Mouse (Mus musculus): Measurements from ENCODE around the gene Slfn9. TPM values are rescaled to one million over a fixed set of nuclear protein-coding genes. Genes with fewer than 3 reads are reported as not detected.
"Not testable (repeated sequence)": the region's sequence is repeated elsewhere in the genome, so short reads cannot be mapped to it uniquely, and the experiment has no call there.

The Slfn9 gene
- total RNA-seq, 1 experiment, result 10.9 TPM

DNA sequence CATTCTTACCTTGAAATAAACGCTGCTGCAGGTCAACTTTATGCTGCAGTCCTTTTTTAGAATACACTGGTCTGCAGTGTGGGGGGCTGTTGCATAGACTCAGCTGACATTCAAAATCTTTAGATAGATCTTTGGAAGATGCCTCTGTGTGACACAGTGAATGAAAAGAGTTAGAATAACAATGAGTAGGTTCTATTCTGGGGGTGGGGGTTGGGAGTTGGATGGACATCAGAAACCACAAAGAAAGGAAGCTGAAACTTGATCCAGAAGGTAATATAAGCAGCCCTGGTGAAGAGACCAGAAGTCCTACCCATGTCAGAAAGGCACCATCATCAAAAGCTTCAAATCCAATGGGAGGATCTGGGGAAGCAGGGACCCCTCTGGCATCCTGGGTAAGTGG, 21.7 kb upstream of the Slfn9 start:
- in situ Hi-C loops (cut with MboI; ENCODE audit: low sequenced_read_pairs in 2 of 2, unreplicated experiment in 2 of 2), result no loop called here
- TF ChIP-seq CHD2 (IDR thresholded peaks at IDR 0.05; ENCODE audit: low read depth, low read length) (no peak), ZC3H11A (IDR thresholded peaks at IDR 0.05; ENCODE audit: borderline replicate concordance, low read depth, low read length) (no peak), HCFC1 (IDR thresholded peaks at IDR 0.05; ENCODE audit: borderline replicate concordance, insufficient read depth, low read length) (no peak), MAFK (IDR thresholded peaks at IDR 0.05; ENCODE audit: insufficient read depth, low read depth, low read length) (no peak), ZNF384 (IDR thresholded peaks at IDR 0.05; ENCODE audit: low read depth, low read length) (no peak)
- Histone ChIP-seq H3K9ac (ENCODE audit: insufficient read depth, low read depth, low read length, poor library complexity, severe bottlenecking) (no peak overlapping the region), H3K27ac (ENCODE audit: insufficient read depth, low read depth, low read length, poor library complexity, severe bottlenecking) (no peak overlapping the region), H3K36me3 (ENCODE audit: control insufficient read depth, insufficient read depth, low read length, poor library complexity, severe bottlenecking) (no peaks in the 10 kb centered on the region), H3K9me3 (ENCODE audit: control insufficient read depth, insufficient read depth, low read depth, low read length) (no peaks in the 10 kb centered on the region), H3K4me1 (ENCODE audit: control insufficient read depth in 2 of 2, insufficient read depth in 2 of 2, low read length in 2 of 2, poor library complexity in 1 of 2) (peaks cover 0 to 3% of the 10 kb centered on the region in 2 experiments; a peak in 1 of 4 replicates), H3K4me3 (ENCODE audit: insufficient read depth in 1 of 2, low read depth in 1 of 2, low read length in 2 of 2, poor library complexity in 1 of 2, severe bottlenecking in 1 of 2) (no peak overlapping the region)
- DNase-seq (ENCODE audit: low read depth, low spot score), result no peak

DNA sequence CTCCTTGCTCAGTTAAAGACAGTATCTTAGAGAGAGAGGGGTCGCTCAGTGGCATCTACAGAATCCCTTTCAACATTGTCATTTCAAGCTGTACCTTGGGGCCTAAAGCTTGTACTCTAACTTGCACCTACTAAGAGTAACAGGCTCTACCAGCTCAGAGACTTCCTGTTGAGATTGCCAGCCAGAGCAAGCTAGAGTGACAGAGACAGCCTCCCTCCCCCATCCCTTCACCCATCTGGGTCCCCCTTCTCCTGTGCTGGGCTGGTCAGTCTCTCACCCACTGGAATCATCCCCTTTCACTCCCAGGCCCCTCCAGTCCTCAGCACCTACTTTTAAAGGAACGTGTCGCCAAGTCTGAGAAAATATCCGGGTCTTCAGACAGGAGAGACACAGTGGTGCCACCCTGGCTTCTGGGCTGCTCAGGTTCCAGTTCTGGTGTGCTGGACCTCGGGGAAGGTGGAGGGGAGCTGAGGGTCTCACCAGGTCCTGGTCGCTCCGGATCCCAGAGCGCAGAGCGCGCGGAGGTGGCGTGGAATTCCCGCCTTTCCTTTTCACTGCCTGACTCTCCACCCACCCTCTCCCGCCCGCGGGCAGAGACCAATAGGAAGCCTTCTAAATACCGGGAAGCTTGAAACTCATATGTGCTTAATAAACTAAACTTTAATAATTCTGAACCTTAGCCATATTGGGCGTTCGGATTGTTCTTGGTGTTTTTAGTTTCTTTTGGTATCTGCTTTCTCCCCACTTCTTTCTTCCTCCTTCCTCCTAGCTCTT, 831 bp downstream of the Slfn9 start:
- in situ Hi-C loops (cut with MboI; ENCODE audit: low sequenced_read_pairs in 2 of 2, unreplicated experiment in 2 of 2); H3K9me3 ChIP-seq (ENCODE audit: control insufficient read depth, insufficient read depth, low read depth, low read length); H3K27ac ChIP-seq (ENCODE audit: insufficient read depth, low read depth, low read length, poor library complexity, severe bottlenecking); DNase-seq (ENCODE audit: low read depth, low spot score); H3K36me3 ChIP-seq (ENCODE audit: control insufficient read depth, insufficient read depth, low read length, poor library complexity, severe bottlenecking): not testable (repeated sequence)
- Histone ChIP-seq H3K4me3 (ENCODE audit: insufficient read depth in 1 of 2, low read depth in 1 of 2, low read length in 2 of 2, poor library complexity in 1 of 2, severe bottlenecking in 1 of 2) (0 out of 4 replicates have a peak overlapping the region, but pooled peaks of 1 of the 2 experiments have one; percentile 26), H3K9ac (ENCODE audit: insufficient read depth, low read depth, low read length, poor library complexity, severe bottlenecking) (peak overlapping the region; percentile 33; the same call in 1 of the 2 replicates), H3K4me1 (ENCODE audit: control insufficient read depth in 2 of 2, insufficient read depth in 2 of 2, low read length in 2 of 2, poor library complexity in 1 of 2) (peaks cover 4 to 14% of the 10 kb centered on the region in 2 experiments; a peak in 2 of 4 replicates)

DNA sequence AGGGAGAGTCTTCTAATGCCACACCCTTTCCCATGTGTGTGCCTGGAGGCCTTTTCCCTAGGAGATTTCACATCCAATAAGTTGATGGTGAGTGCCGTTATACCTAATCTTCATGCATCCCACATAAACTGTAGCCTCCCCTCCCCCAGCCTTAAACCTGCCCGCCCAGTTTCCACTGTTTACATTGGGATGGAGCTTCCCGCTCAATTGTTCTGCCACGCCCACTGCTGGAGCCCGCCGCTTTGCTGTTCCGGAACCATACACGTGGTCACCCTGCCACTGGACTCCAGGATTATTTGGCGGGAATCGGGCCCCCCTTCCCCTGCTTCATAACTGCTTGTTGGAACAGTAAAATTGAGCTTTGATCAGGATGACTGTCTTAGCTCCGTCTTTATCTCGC, 2.3 kb downstream of the Slfn9 start:
- H3K4me3 ChIP-seq (ENCODE audit: insufficient read depth in 1 of 2, low read depth in 1 of 2, low read length in 2 of 2, poor library complexity in 1 of 2, severe bottlenecking in 1 of 2), result peak overlapping the region in 1 of 2 experiments; percentile 23; a peak in 1 of 4 replicates
- in situ Hi-C loops (cut with MboI; ENCODE audit: low sequenced_read_pairs in 2 of 2, unreplicated experiment in 2 of 2), result no loop called here
- TF ChIP-seq CHD2 (IDR thresholded peaks at IDR 0.05; ENCODE audit: low read depth, low read length), result no peak
- no peak for TF ChIP-seq ZNF384 (IDR thresholded peaks at IDR 0.05; ENCODE audit: low read depth, low read length)
- no peak for TF ChIP-seq HCFC1 (IDR thresholded peaks at IDR 0.05; ENCODE audit: borderline replicate concordance, insufficient read depth, low read length)
- no peak for TF ChIP-seq MAFK (IDR thresholded peaks at IDR 0.05; ENCODE audit: insufficient read depth, low read depth, low read length)
- H3K9ac ChIP-seq (ENCODE audit: insufficient read depth, low read depth, low read length, poor library complexity, severe bottlenecking), result peak overlapping the region; percentile 48; the same call in 1 of the 2 replicates
- no peaks in the 10 kb centered on the region for H3K9me3 ChIP-seq (ENCODE audit: control insufficient read depth, insufficient read depth, low read depth, low read length)
- H3K36me3 ChIP-seq (ENCODE audit: control insufficient read depth, insufficient read depth, low read length, poor library complexity, severe bottlenecking), result no peaks in the 10 kb centered on the region; the same call in 1 of the 2 replicates
- peaks cover 4 to 14% of the 10 kb centered on the region in 2 experiments; a peak in 2 of 4 replicates for H3K4me1 ChIP-seq (ENCODE audit: control insufficient read depth in 2 of 2, insufficient read depth in 2 of 2, low read length in 2 of 2, poor library complexity in 1 of 2)
- no peak for DNase-seq (ENCODE audit: low read depth, low spot score)
- no peak overlapping the region for H3K27ac ChIP-seq (ENCODE audit: insufficient read depth, low read depth, low read length, poor library complexity, severe bottlenecking)

DNA sequence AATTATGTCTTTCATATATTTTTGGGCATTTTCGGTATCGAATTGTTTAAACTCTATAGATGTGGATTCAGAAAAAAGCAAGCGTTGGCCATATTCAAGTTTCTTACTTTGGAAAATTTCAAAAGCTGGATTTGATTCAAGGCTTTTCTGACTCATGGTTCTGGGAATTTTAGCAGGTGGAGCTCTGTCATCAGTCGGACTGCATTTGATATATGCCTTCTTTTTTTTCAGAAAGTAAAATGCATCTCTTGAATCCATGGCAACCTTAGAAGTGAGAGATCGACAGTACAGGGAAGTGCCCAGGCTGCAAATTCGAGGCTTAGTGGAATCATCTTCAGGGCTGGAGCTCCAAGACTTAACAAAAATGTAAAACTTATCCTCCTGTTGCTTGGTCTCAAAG, 4.0 kb downstream of the Slfn9 start:
- in situ Hi-C loops (cut with MboI; ENCODE audit: low sequenced_read_pairs in 2 of 2, unreplicated experiment in 2 of 2), result no loop called here
- no peaks in the 10 kb centered on the region; the same call in 1 of the 2 replicates for H3K36me3 ChIP-seq (ENCODE audit: control insufficient read depth, insufficient read depth, low read length, poor library complexity, severe bottlenecking)
- no peak for DNase-seq (ENCODE audit: low read depth, low spot score)
- no peak overlapping the region for H3K27ac ChIP-seq (ENCODE audit: insufficient read depth, low read depth, low read length, poor library complexity, severe bottlenecking)
- H3K4me3 ChIP-seq (ENCODE audit: insufficient read depth in 1 of 2, low read depth in 1 of 2, low read length in 2 of 2, poor library complexity in 1 of 2, severe bottlenecking in 1 of 2), result no peak overlapping the region
- TF ChIP-seq ZNF384 (IDR thresholded peaks at IDR 0.05; ENCODE audit: low read depth, low read length), result no peak
- TF ChIP-seq CHD2 (IDR thresholded peaks at IDR 0.05; ENCODE audit: low read depth, low read length), result no peak
- TF ChIP-seq HCFC1 (IDR thresholded peaks at IDR 0.05; ENCODE audit: borderline replicate concordance, insufficient read depth, low read length), result no peak
- no peak for TF ChIP-seq ZC3H11A (IDR thresholded peaks at IDR 0.05; ENCODE audit: borderline replicate concordance, low read depth, low read length)
- TF ChIP-seq MAFK (IDR thresholded peaks at IDR 0.05; ENCODE audit: insufficient read depth, low read depth, low read length), result no peak
- H3K9me3 ChIP-seq (ENCODE audit: control insufficient read depth, insufficient read depth, low read depth, low read length), result no peaks in the 10 kb centered on the region
- no peak overlapping the region for H3K9ac ChIP-seq (ENCODE audit: insufficient read depth, low read depth, low read length, poor library complexity, severe bottlenecking)
- H3K4me1 ChIP-seq (ENCODE audit: control insufficient read depth in 2 of 2, insufficient read depth in 2 of 2, low read length in 2 of 2, poor library complexity in 1 of 2), result peaks cover 2 to 12% of the 10 kb centered on the region in 2 experiments; a peak in 1 of 4 replicates

Data from ES-E14 (cell line).